Mouse (Mus musculus): Measurements from ENCODE around the gene Cdc73. TPM values are rescaled to one million over a fixed set of nuclear protein-coding genes. Genes with fewer than 3 reads are reported as not detected.

Cdc73 gene
- total RNA-seq, 1 experiment from 2014 or later: 110 TPM

Other genes starting within 250 kb of the Cdc73 start
- 4.4 and 4.6 TPM in 2 replicates for gene B3galt2, start 62.2 kb downstream of the Cdc73 start, total RNA-seq (2021)
- 86.3 and 89.7 TPM in 2 replicates for gene Glrx2, start 13.4 kb upstream of the Cdc73 start, total RNA-seq (2021)
- gene Trove2, start 74.2 kb upstream of the Cdc73 start, total RNA-seq (2021): 13.2 and 14.6 TPM in 2 replicates
- gene Uchl5, start 74.4 kb upstream of the Cdc73 start, total RNA-seq (2021): 24.5 and 34.8 TPM in 2 replicates

Data from adrenal gland, postnatal 25 days (tissue).